Mouse (Mus musculus): ENCODE measurements around the gene Myom3.
A peak's percentile ranks its signal among the peaks of the same experiment; 100 is the strongest.

DNA sequence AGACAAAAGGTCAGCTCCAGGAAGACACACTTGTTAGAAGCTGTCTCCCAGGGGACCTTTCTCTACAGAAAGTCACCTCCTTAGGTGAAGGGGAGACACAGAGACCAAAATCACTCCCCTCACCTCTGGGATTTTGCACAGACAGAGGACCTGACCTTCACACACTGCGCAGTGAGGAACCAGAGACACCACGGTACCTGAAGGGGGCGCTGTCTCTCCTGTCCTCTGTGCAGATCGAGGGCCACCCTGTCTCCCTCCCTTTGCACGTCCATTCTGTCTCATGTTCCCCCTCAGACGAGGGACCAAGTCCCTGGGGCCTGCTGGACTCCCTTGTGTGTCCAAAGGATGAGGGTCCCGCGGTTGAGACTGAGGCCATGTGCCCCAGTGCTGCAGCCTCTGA is 8.6 kb upstream of the Myom3 start:
- TF ChIP-seq CTCF (IDR thresholded peaks at IDR 0.05; ENCODE audit: low read depth, low read length) (peak; percentile 32), POLR2A (IDR thresholded peaks at IDR 0.05; ENCODE audit: extremely low read depth, insufficient read depth, low read length) (no peak)
